Mouse (Mus musculus) liver, postnatal 0 days (tissue): ENCODE measurements at regions not wholly inside any gene's neighbourhood (a gene's known extent, or its start where the extent isn't known, plus 50 kb on each side); places are given as distances from the start of the nearest gene placed in this dataset.

ENCODE experiments used
- CTCF ChIP-seq: sonication (generic); IDR thresholded peaks from 2 replicates; pipeline ENCODE4 v1.5.1; 2016; ENCODE audit warnings: antibody characterized with exemption, low read depth
- EP300 ChIP-seq: IDR thresholded peaks from 2 replicates; pipeline ENCODE4 v1.6.1; 2016; ENCODE audit warnings: antibody characterized with exemption, low read depth, mild to moderate bottlenecking

DNA sequence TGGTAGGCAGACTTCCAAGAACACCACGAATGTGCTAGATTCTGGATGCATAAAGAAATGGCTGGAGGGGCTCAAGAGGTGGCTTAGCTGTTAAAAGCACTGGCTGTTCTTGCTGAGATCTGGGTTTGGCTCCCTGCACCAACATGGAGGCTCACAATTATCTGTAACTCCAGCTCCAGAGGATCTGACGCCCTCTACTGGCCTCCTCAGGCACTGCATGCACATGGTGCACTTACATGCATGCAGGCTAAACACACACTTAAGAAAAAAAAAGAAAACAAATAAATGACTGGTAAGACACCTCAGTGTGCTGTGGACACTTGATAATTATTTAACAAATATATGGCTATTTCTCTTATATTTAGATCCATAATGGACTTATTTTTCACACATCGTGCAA, 139.2 kb upstream of the Foxd3 start:
- TF ChIP-seq CTCF (peak; percentile 32; the same call in 1 of the 2 replicates), EP300 (no peak)
